Mouse (Mus musculus): ENCODE measurements at regions not wholly inside any gene's neighbourhood (a gene's known extent, or its start where the extent isn't known, plus 50 kb on each side); places are given as distances from the start of the nearest gene placed in this dataset.

DNA sequence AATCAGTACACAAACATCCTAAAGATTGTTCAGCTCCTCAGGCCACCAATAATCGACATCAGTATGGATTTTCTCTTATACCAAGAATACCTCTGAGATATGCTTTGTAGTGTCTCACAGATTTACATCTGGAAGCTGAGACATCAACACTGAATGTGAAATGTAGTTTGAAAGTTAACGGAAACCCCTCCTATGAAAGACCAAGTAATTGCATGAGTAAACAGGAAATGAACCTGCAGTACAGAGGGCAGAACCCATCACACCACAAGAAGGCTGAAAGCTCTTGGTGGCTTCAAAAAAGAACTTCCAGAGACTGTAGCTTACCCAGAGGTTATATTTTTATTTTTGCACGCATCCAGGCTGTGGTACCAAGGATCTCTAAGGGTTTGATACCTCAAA is 63.1 kb upstream of the Fxr1 start:
- Histone ChIP-seq H3K4me3 (ENCODE audit: low read depth, low read length) (no peak overlapping the region), H3K9me3 (replicated peaks; ENCODE audit: control insufficient read depth, low read length) (no peaks in the 10 kb centered on the region), H3K4me1 (ENCODE audit: control insufficient read depth, insufficient read depth, low read length) (no peaks in the 10 kb centered on the region), H3K27me3 (ENCODE audit: control insufficient read depth, insufficient read depth, low read length) (peaks cover 7% of the 10 kb centered on the region; the same call in 1 of the 2 replicates), H3K9ac (replicated peaks; ENCODE audit: low read length) (no peak overlapping the region), H3K4me2 (ENCODE audit: low read depth, low read length) (no peak overlapping the region), H3K36me3 (replicated peaks; ENCODE audit: control insufficient read depth, insufficient read depth, low read depth, low read length) (no peaks in the 10 kb centered on the region), H3K27ac (replicated peaks; ENCODE audit: low read depth, low read length) (no peak overlapping the region)
- no peak for DNase-seq (ENCODE audit: low spot score)
- 50% methylated on average over 3 of the region's 3 CpGs for WGBS
- no peak for ATAC-seq (replicated peaks; ENCODE audit: insufficient number of reproducible peaks, low FRiP score, low TSS enrichment, low read depth)

DNA sequence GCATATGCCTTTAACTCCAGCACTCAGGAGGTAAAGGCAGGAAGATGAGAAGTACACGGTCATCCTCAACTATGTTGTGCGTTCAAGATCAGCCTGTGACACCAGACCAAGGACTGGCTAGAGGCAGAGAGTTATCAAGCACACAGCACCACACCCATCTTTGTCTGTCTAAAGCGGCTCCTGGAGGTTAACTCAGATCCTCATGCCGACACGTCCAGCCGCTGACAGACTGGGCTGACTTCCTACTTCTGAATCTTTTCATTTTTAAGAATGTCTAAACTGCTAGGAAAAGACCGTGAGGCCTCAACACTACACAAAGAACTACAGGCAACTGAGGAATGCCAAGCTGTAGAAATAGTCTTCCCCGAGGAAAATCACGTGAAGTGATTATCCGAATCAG is 62.1 kb upstream of the Fxr1 start:
- Histone ChIP-seq H3K27me3 (ENCODE audit: control insufficient read depth, insufficient read depth, low read length) (peaks cover 7% of the 10 kb centered on the region; the same call in 1 of the 2 replicates), H3K9me3 (replicated peaks; ENCODE audit: control insufficient read depth, low read length) (no peaks in the 10 kb centered on the region), H3K27ac (replicated peaks; ENCODE audit: low read depth, low read length) (no peak overlapping the region), H3K9ac (replicated peaks; ENCODE audit: low read length) (no peak overlapping the region), H3K4me3 (ENCODE audit: low read depth, low read length) (no peak overlapping the region), H3K36me3 (replicated peaks; ENCODE audit: control insufficient read depth, insufficient read depth, low read depth, low read length) (no peaks in the 10 kb centered on the region), H3K4me1 (ENCODE audit: control insufficient read depth, insufficient read depth, low read length) (no peaks in the 10 kb centered on the region), H3K4me2 (ENCODE audit: low read depth, low read length) (no peak overlapping the region)
- no peak for ATAC-seq (replicated peaks; ENCODE audit: insufficient number of reproducible peaks, low FRiP score, low TSS enrichment, low read depth)
- WGBS: 89% methylated on average over 10 of the region's 10 CpGs
- no peak for DNase-seq (ENCODE audit: low spot score)

GRCm38 (mm10) chr3:33958216-33958615 is 61.5 kb upstream of the Fxr1 start:
- DNase-seq (ENCODE audit: low spot score) (no peak), ATAC-seq (replicated peaks; ENCODE audit: insufficient number of reproducible peaks, low FRiP score, low TSS enrichment, low read depth) (no peak)
- no peaks in the 10 kb centered on the region for H3K9me3 ChIP-seq (replicated peaks; ENCODE audit: control insufficient read depth, low read length)
- H3K4me2 ChIP-seq (ENCODE audit: low read depth, low read length): no peak overlapping the region
- H3K4me3 ChIP-seq (ENCODE audit: low read depth, low read length): no peak overlapping the region
- no peaks in the 10 kb centered on the region for H3K36me3 ChIP-seq (replicated peaks; ENCODE audit: control insufficient read depth, insufficient read depth, low read depth, low read length)
- peaks cover 7% of the 10 kb centered on the region; the same call in 1 of the 2 replicates for H3K27me3 ChIP-seq (ENCODE audit: control insufficient read depth, insufficient read depth, low read length)
- 81% methylated on average over 4 of the region's 4 CpGs for WGBS
- no peaks in the 10 kb centered on the region for H3K4me1 ChIP-seq (ENCODE audit: control insufficient read depth, insufficient read depth, low read length)
- no peak overlapping the region for H3K27ac ChIP-seq (replicated peaks; ENCODE audit: low read depth, low read length)
- no peak overlapping the region for H3K9ac ChIP-seq (replicated peaks; ENCODE audit: low read length)

DNA sequence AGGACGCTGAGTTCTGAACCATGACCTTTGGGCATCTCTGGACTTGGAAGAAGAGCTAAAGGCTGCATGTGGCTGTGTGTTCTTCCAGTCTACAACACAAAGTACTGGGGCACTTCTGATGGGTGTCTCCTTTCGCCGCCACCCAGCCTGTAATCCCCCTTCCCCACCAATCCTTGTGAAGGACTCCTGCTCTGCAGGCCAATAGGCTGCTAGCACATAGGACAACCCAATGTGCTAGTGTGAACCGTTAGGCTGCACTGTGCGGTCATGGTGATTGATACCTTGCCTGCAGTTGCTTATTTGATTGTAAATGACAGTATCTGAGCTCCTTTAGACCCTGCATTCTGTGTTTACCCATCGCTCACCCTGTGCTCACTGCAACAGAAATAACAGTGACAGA is 59.5 kb upstream of the Fxr1 start:
- Histone ChIP-seq H3K36me3 (replicated peaks; ENCODE audit: control insufficient read depth, insufficient read depth, low read depth, low read length) (no peaks in the 10 kb centered on the region), H3K4me1 (ENCODE audit: control insufficient read depth, insufficient read depth, low read length) (no peaks in the 10 kb centered on the region), H3K4me3 (ENCODE audit: low read depth, low read length) (no peak overlapping the region), H3K9ac (replicated peaks; ENCODE audit: low read length) (no peak overlapping the region), H3K27me3 (ENCODE audit: control insufficient read depth, insufficient read depth, low read length) (peaks cover 5% of the 10 kb centered on the region; the same call in 1 of the 2 replicates), H3K4me2 (ENCODE audit: low read depth, low read length) (no peak overlapping the region), H3K27ac (replicated peaks; ENCODE audit: low read depth, low read length) (no peak overlapping the region), H3K9me3 (replicated peaks; ENCODE audit: control insufficient read depth, low read length) (no peaks in the 10 kb centered on the region)
- no peak for ATAC-seq (replicated peaks; ENCODE audit: insufficient number of reproducible peaks, low FRiP score, low TSS enrichment, low read depth)
- DNase-seq (ENCODE audit: low spot score): no peak
- 51% methylated on average over 6 of the region's 6 CpGs for WGBS

DNA sequence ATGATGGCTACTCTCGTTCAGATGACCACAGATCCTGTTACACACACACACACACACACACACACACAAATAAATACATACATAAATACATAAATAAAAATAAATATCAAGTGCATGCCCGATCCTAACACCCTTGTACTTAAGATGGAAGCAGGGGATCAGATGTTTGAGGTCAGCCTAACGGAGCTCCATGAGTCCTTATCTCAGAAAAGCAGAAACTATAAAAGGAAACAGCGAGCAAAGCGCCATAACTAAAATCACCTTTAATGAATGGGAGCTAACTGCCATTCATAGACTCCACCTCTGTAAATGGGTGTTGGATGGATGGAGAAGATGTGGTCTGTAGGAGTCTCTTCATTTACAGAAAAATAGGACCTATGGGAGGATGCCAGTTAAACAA is 56.8 kb upstream of the Fxr1 start:
- ATAC-seq (replicated peaks; ENCODE audit: insufficient number of reproducible peaks, low FRiP score, low TSS enrichment, low read depth) (no peak), DNase-seq (ENCODE audit: low spot score) (no peak)
- Histone ChIP-seq H3K4me2 (ENCODE audit: low read depth, low read length) (no peak overlapping the region), H3K36me3 (replicated peaks; ENCODE audit: control insufficient read depth, insufficient read depth, low read depth, low read length) (no peaks in the 10 kb centered on the region), H3K9me3 (replicated peaks; ENCODE audit: control insufficient read depth, low read length) (no peaks in the 10 kb centered on the region), H3K9ac (replicated peaks; ENCODE audit: low read length) (no peak overlapping the region), H3K27me3 (ENCODE audit: control insufficient read depth, insufficient read depth, low read length) (no peaks in the 10 kb centered on the region), H3K27ac (replicated peaks; ENCODE audit: low read depth, low read length) (no peak overlapping the region), H3K4me3 (ENCODE audit: low read depth, low read length) (no peak overlapping the region), H3K4me1 (ENCODE audit: control insufficient read depth, insufficient read depth, low read length) (no peaks in the 10 kb centered on the region)
- 85% methylated on average over 5 of the region's 5 CpGs for WGBS

GRCm38 (mm10) chr3:33967184-33967583 is 52.6 kb upstream of the Fxr1 start:
- DNase-seq (ENCODE audit: low spot score): no peak
- 74% methylated on average over 8 of the region's 8 CpGs for WGBS

More at GRCm38 (mm10) chr3:33967184-33967583, 52.6 kb upstream of the Fxr1 start:
- Histone ChIP-seq H3K27me3 (ENCODE audit: control insufficient read depth, insufficient read depth, low read length) (no peaks in the 10 kb centered on the region), H3K9ac (replicated peaks; ENCODE audit: low read length) (no peak overlapping the region), H3K9me3 (replicated peaks; ENCODE audit: control insufficient read depth, low read length) (no peaks in the 10 kb centered on the region), H3K4me3 (ENCODE audit: low read depth, low read length) (no peak overlapping the region), H3K4me2 (ENCODE audit: low read depth, low read length) (no peak overlapping the region), H3K27ac (replicated peaks; ENCODE audit: low read depth, low read length) (no peak overlapping the region), H3K36me3 (replicated peaks; ENCODE audit: control insufficient read depth, insufficient read depth, low read depth, low read length) (no peaks in the 10 kb centered on the region), H3K4me1 (ENCODE audit: control insufficient read depth, insufficient read depth, low read length) (no peaks in the 10 kb centered on the region)
- no peak for ATAC-seq (replicated peaks; ENCODE audit: insufficient number of reproducible peaks, low FRiP score, low TSS enrichment, low read depth)
